In genomic region chr2:104099946-104100345, GRCm38 (mm10) we compare ENCODE assay signal across 34 mouse cellular contexts. TPM values are rescaled to one million over a fixed set of nuclear protein-coding genes. Genes with fewer than 3 reads are reported as not detected.
DNase-seq lines count a peak whose midpoint lies in the region; ATAC-seq lines count a peak whose summit lies in the region.
"Had no signal": no experiment of that assay in that cellular context is flagged by ENCODE, and none has a peak within 500 bp of the region (broad histone marks: within the 10 kb centered on the region; RNA-seq: fewer than 3 reads in every experiment).

No protein-coding gene starts in this region.

- peaks cover 45% of the 10 kb centered on the region for H3K4me1 ChIP-seq in heart, embryonic 12.5 days (replicated peaks)
- H3K4me1 ChIP-seq in liver, embryonic 11.5 days (replicated peaks; ENCODE audit: control insufficient read depth, insufficient read depth, low read length): peaks cover 34% of the 10 kb centered on the region
- peaks cover 50% of the 10 kb centered on the region for H3K4me1 ChIP-seq in liver, embryonic 16.5 days (ENCODE audit: control insufficient read depth, low read depth, low read length)
- peaks cover 8% of the 10 kb centered on the region for H3K4me1 ChIP-seq in midbrain, embryonic 13.5 days (replicated peaks)

- peaks cover 8% of the 10 kb centered on the region for H3K36me3 ChIP-seq in heart, embryonic 12.5 days
- H3K36me3 ChIP-seq in liver, embryonic 11.5 days (ENCODE audit: control insufficient read depth, insufficient read depth, low read length): no peaks in the 10 kb centered on the region
- H3K36me3 ChIP-seq in liver, embryonic 16.5 days (ENCODE audit: control insufficient read depth, insufficient read depth): no peaks in the 10 kb centered on the region; the same call in 1 of the 2 replicates
- H3K36me3 ChIP-seq in midbrain, embryonic 13.5 days: no peaks in the 10 kb centered on the region
- H3K36me3 ChIP-seq: embryonic facial prominence, embryonic 15.5 days; hindbrain, embryonic 13.5 days; neural tube, embryonic 13.5 days had no signal

- ATAC-seq in heart, embryonic 12.5 days (ENCODE audit: insufficient number of reproducible peaks, low FRiP score): no peak
- ATAC-seq in liver, embryonic 11.5 days (replicated peaks; ENCODE audit: low FRiP score): no peak
- ATAC-seq in liver, embryonic 16.5 days (ENCODE audit: low read depth): no peak
- ATAC-seq in midbrain, embryonic 13.5 days: no peak
- ATAC-seq: CD4-positive, CD25-positive, alpha-beta regulatory T cell, adult 4 months; forebrain, embryonic 14.5 days; intestine, embryonic 16.5 days had no signal

- H3K4me3 ChIP-seq in heart, embryonic 12.5 days: 0 out of 2 replicates have a peak overlapping the region, but pooled peaks have one; percentile 5
- H3K4me3 ChIP-seq in liver, embryonic 11.5 days (ENCODE audit: low read depth, low read length): no peak overlapping the region
- H3K4me3 ChIP-seq in liver, embryonic 16.5 days (ENCODE audit: low read depth, low read length): peak overlapping the region; percentile 3; the same call in 1 of the 2 replicates
- no peak overlapping the region for H3K4me3 ChIP-seq in midbrain, embryonic 13.5 days (replicated peaks)
- H3K4me3 ChIP-seq: embryonic facial prominence, embryonic 15.5 days; hindbrain, embryonic 13.5 days; layer of hippocampus, adult 2 months; myocyte; neural tube, embryonic 13.5 days had no signal

- 0 out of 2 replicates have a peak overlapping the region, but pooled peaks have one; percentile 1 for H3K27ac ChIP-seq in heart, embryonic 12.5 days (ENCODE audit: poor library complexity, severe bottlenecking)
- H3K27ac ChIP-seq in liver, embryonic 11.5 days (ENCODE audit: low read depth, low read length): peak overlapping the region; percentile 62
- H3K27ac ChIP-seq in liver, embryonic 16.5 days (ENCODE audit: low read length): peak overlapping the region; percentile 94
- no peak overlapping the region for H3K27ac ChIP-seq in midbrain, embryonic 13.5 days
- H3K27ac ChIP-seq: embryonic facial prominence, embryonic 15.5 days; hindbrain, embryonic 13.5 days; layer of hippocampus, adult 2 months; neural tube, embryonic 13.5 days had no signal

- 49% methylated on average over 1 of the region's 1 CpGs for WGBS in heart, embryonic 12.5 days
- 30% methylated on average over 1 of the region's 1 CpGs for WGBS in liver, embryonic 11.5 days
- WGBS in liver, embryonic 16.5 days (ENCODE audit: insufficient replicate concordance): 21% methylated on average over 1 of the region's 1 CpGs
- WGBS in midbrain, embryonic 13.5 days: 17% methylated on average over 1 of the region's 1 CpGs

- H3K27me3 ChIP-seq in heart, embryonic 12.5 days (replicated peaks): no peaks in the 10 kb centered on the region
- no peaks in the 10 kb centered on the region for H3K27me3 ChIP-seq in liver, embryonic 11.5 days (replicated peaks; ENCODE audit: control insufficient read depth, insufficient read depth, low read length)
- no peaks in the 10 kb centered on the region for H3K27me3 ChIP-seq in liver, embryonic 16.5 days (ENCODE audit: control insufficient read depth, insufficient read depth, low read depth, low read length)
- no peaks in the 10 kb centered on the region for H3K27me3 ChIP-seq in midbrain, embryonic 13.5 days
- H3K27me3 ChIP-seq: embryonic facial prominence, embryonic 15.5 days; hindbrain, embryonic 13.5 days; neural tube, embryonic 13.5 days had no signal

- peak overlapping the region; percentile 53 for H3K4me2 ChIP-seq in heart, embryonic 12.5 days
- peak overlapping the region; percentile 30 for H3K4me2 ChIP-seq in liver, embryonic 11.5 days
- H3K4me2 ChIP-seq in liver, embryonic 16.5 days (ENCODE audit: low read depth, low read length): peak overlapping the region; percentile 58
- no peak overlapping the region for H3K4me2 ChIP-seq in midbrain, embryonic 13.5 days (replicated peaks)
- H3K4me2 ChIP-seq: embryonic facial prominence, embryonic 15.5 days; hindbrain, embryonic 13.5 days; lung, embryonic 14.5 days; midbrain, embryonic 11.5 days; neural tube, embryonic 13.5 days had no signal

- H3K9ac ChIP-seq in heart, embryonic 12.5 days: 0 out of 2 replicates have a peak overlapping the region, but pooled peaks have one; percentile 31
- peak overlapping the region; percentile 46 for H3K9ac ChIP-seq in liver, embryonic 11.5 days (ENCODE audit: low read depth, low read length)
- H3K9ac ChIP-seq in liver, embryonic 16.5 days (ENCODE audit: low read depth, low read length): peak overlapping the region; percentile 19
- H3K9ac ChIP-seq in midbrain, embryonic 13.5 days (replicated peaks): no peak overlapping the region
- H3K9ac ChIP-seq: embryonic facial prominence, embryonic 15.5 days; hindbrain, embryonic 13.5 days; lung, embryonic 14.5 days; neural tube, embryonic 13.5 days had no signal

- H3K9me3 ChIP-seq in heart, embryonic 12.5 days (replicated peaks): no peaks in the 10 kb centered on the region
- H3K9me3 ChIP-seq in liver, embryonic 11.5 days (ENCODE audit: control insufficient read depth, low read length): no peaks in the 10 kb centered on the region
- H3K9me3 ChIP-seq in liver, embryonic 16.5 days (replicated peaks; ENCODE audit: control insufficient read depth, low read length): no peaks in the 10 kb centered on the region
- H3K9me3 ChIP-seq in midbrain, embryonic 13.5 days: no peaks in the 10 kb centered on the region
- H3K9me3 ChIP-seq: embryonic facial prominence, embryonic 15.5 days; hindbrain, embryonic 13.5 days; neural tube, embryonic 13.5 days had no signal

- no peak for DNase-seq in heart, adult 9 months (ENCODE audit: low spot score in 2 of 2)
- no peak for DNase-seq in liver, embryonic 11.5 days (ENCODE audit: low spot score)
- no peak for DNase-seq in right cerebral cortex, postnatal 25 days
- DNase-seq in layer of hippocampus, postnatal 14 days (ENCODE audit: low spot score in 2 of 2): no peak
- DNase-seq: adrenal gland, postnatal 25 days; cerebellum, adult 11-12 months; cerebellum, adult 9-11 months; gastrocnemius, postnatal 14 days; heart, postnatal 4 days; kidney, adult 9 months; kidney, postnatal 14 days; left cerebral cortex, postnatal 4 days; lung, embryonic 14.5 days; lung, postnatal 14 days; thymus, adult 2 months; thymus, postnatal 36 days had no signal

RNA-seq across cellular contexts. Expression of gene Cd59a, which starts 4.3 kb away (rescaled TPM):
- 83.3 and 85.1 TPM in 2 replicates for polyA plus RNA-seq in heart, embryonic 12.5 days (2016; fragmentation: Nextera tagmentation; extraction: Ambion mirVana)
- polyA plus RNA-seq in liver, embryonic 11.5 days (2014; fragmentation: Nextera tagmentation; extraction: Ambion mirVana): 73.4 and 77.6 TPM in 2 replicates
- polyA plus RNA-seq in liver, embryonic 16.5 days (2015; fragmentation: Nextera tagmentation; extraction: Ambion mirVana): 101 and 109 TPM in 2 replicates
- 13.5 and 13.7 TPM in 2 replicates for polyA plus RNA-seq in midbrain, embryonic 13.5 days (2015; fragmentation: Nextera tagmentation; extraction: Ambion mirVana)
- total RNA-seq in layer of hippocampus, postnatal 14 days (2021): 1 to 10 TPM; 4.4 to 5.5 TPM

RNA-seq across cellular contexts. Expression of gene A930018P22Rik, which starts 22.6 kb away (rescaled TPM):
- 0.36 and 0.55 TPM in 2 replicates for polyA plus RNA-seq in heart, embryonic 12.5 days (2016; fragmentation: Nextera tagmentation; extraction: Ambion mirVana)
- polyA plus RNA-seq in liver, embryonic 11.5 days (2014; fragmentation: Nextera tagmentation; extraction: Ambion mirVana): 0.23 TPM in 1 of 2 replicates, not detected in the other
- polyA plus RNA-seq in liver, embryonic 16.5 days (2015; fragmentation: Nextera tagmentation; extraction: Ambion mirVana): 0.35 and 0.56 TPM in 2 replicates
- not detected in 2 replicates for polyA plus RNA-seq in midbrain, embryonic 13.5 days (2015; fragmentation: Nextera tagmentation; extraction: Ambion mirVana)
- total RNA-seq in layer of hippocampus, postnatal 14 days (2021): not detected
- total RNA-seq: granulocyte monocyte progenitor cell, adult 5-6 weeks; layer of hippocampus, adult 2 months; left cerebral cortex, postnatal 4 days; midbrain, postnatal 0 days had no signal
- polyA plus RNA-seq: CD4-positive, CD25-positive, alpha-beta regulatory T cell, adult 4 months; embryonic facial prominence, embryonic 15.5 days; forebrain, embryonic 14.5 days; hindbrain, embryonic 13.5 days; lung, embryonic 14.5 days; thymus, adult 2 months had no signal

RNA-seq across cellular contexts. Expression of gene Cd59b, which starts 30.3 kb away (rescaled TPM):
- polyA plus RNA-seq in heart, embryonic 12.5 days (2016; fragmentation: Nextera tagmentation; extraction: Ambion mirVana): 4.9 and 7.0 TPM in 2 replicates
- 8.7 and 10.6 TPM in 2 replicates for polyA plus RNA-seq in liver, embryonic 11.5 days (2014; fragmentation: Nextera tagmentation; extraction: Ambion mirVana)
- polyA plus RNA-seq in liver, embryonic 16.5 days (2015; fragmentation: Nextera tagmentation; extraction: Ambion mirVana): 9.7 and 11.0 TPM in 2 replicates
- 1.1 and 2.6 TPM in 2 replicates for polyA plus RNA-seq in midbrain, embryonic 13.5 days (2015; fragmentation: Nextera tagmentation; extraction: Ambion mirVana)
- under 1 TPM; 0.88 to 0.99 TPM for total RNA-seq in layer of hippocampus, postnatal 14 days (2021)
- total RNA-seq: granulocyte monocyte progenitor cell, adult 5-6 weeks; layer of hippocampus, adult 2 months; midbrain, postnatal 0 days had no signal
- polyA plus RNA-seq: myocyte had no signal

RNA-seq across cellular contexts. Expression of gene Gm10799, which starts 31.6 kb away (rescaled TPM):
- not detected in 2 replicates for polyA plus RNA-seq in heart, embryonic 12.5 days (2016; fragmentation: Nextera tagmentation; extraction: Ambion mirVana)
- polyA plus RNA-seq in liver, embryonic 11.5 days (2014; fragmentation: Nextera tagmentation; extraction: Ambion mirVana): not detected in 2 replicates
- polyA plus RNA-seq in liver, embryonic 16.5 days (2015; fragmentation: Nextera tagmentation; extraction: Ambion mirVana): not detected in 2 replicates
- polyA plus RNA-seq in midbrain, embryonic 13.5 days (2015; fragmentation: Nextera tagmentation; extraction: Ambion mirVana): not detected in 2 replicates
- not detected for total RNA-seq in layer of hippocampus, postnatal 14 days (2021)
- total RNA-seq: adrenal gland, adult 18-20 months; adrenal gland, postnatal 25 days; gastrocnemius, postnatal 14 days; granulocyte monocyte progenitor cell, adult 5-6 weeks; heart, postnatal 4 days; layer of hippocampus, adult 2 months; layer of hippocampus, postnatal 25 days; left cerebral cortex, postnatal 4 days; midbrain, postnatal 0 days had no signal
- polyA plus RNA-seq: CD4-positive, CD25-positive, alpha-beta regulatory T cell, adult 4 months; embryonic facial prominence, embryonic 15.5 days; forebrain, embryonic 14.5 days; heart, postnatal 0 days; hindbrain, embryonic 13.5 days; intestine, embryonic 16.5 days; limb, embryonic 14.5 days; lung, embryonic 14.5 days; midbrain, embryonic 11.5 days; midbrain, postnatal 0 days; myocyte; neural tube, embryonic 13.5 days; thymus, adult 2 months had no signal

RNA-seq across cellular contexts. Expression of gene Gm10912, which starts 34.3 kb away (rescaled TPM):
- polyA plus RNA-seq in heart, embryonic 12.5 days (2016; fragmentation: Nextera tagmentation; extraction: Ambion mirVana): not detected in 2 replicates
- polyA plus RNA-seq in liver, embryonic 11.5 days (2014; fragmentation: Nextera tagmentation; extraction: Ambion mirVana): 0.10 TPM in 1 of 2 replicates, not detected in the other
- 0.05 and 0.21 TPM in 2 replicates for polyA plus RNA-seq in liver, embryonic 16.5 days (2015; fragmentation: Nextera tagmentation; extraction: Ambion mirVana)
- not detected in 2 replicates for polyA plus RNA-seq in midbrain, embryonic 13.5 days (2015; fragmentation: Nextera tagmentation; extraction: Ambion mirVana)
- not detected for total RNA-seq in layer of hippocampus, postnatal 14 days (2021)
- total RNA-seq: midbrain, postnatal 0 days had no signal
- polyA plus RNA-seq: forebrain, embryonic 14.5 days; hindbrain, embryonic 13.5 days; intestine, embryonic 16.5 days; lung, embryonic 14.5 days; midbrain, embryonic 11.5 days; midbrain, postnatal 0 days; myocyte; neural tube, embryonic 13.5 days had no signal

Comparison
In these comparisons a context has a peak if more than half of its experiments do, and no peak if none do; other contexts are left out.
1. H3K4me3 ChIP-seq: peak in heart, embryonic 12.5 days (single experiment) and liver, embryonic 16.5 days (single experiment); none in liver, embryonic 11.5 days (single experiment) and midbrain, embryonic 13.5 days (single experiment).